Mouse (Mus musculus): ENCODE results near the gene Fbxo34. TPM values are rescaled to one million over a fixed set of nuclear protein-coding genes. Genes with fewer than 3 reads are reported as not detected.

Fbxo34 gene
- total RNA-seq, 2 experiments from 2014 or later = 11.2 to 20.7 TPM

DNA sequence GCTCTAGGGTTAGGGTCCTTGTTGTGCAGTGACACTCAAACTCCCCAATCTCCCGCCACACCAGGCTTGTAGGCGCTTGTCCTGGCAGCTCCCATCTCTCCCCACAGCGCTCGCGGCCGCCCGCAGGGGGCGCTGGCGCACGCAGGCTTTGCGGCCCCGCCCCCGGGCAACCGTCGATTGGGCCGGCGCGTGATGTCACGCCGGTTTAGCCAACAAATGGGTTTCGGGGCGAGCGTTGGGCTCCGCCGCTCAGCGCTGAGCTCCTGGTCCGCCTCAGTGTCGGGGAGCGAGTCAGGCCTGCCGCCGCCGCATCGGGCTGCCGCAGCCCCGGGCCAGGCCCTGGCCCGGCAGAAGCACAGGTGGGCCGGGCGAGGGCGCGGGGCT is 22.1 kb downstream of the Fbxo34 start:
- peak; percentile 93 for ATAC-seq (ENCODE audit: poor library complexity, severe bottlenecking)

DNA sequence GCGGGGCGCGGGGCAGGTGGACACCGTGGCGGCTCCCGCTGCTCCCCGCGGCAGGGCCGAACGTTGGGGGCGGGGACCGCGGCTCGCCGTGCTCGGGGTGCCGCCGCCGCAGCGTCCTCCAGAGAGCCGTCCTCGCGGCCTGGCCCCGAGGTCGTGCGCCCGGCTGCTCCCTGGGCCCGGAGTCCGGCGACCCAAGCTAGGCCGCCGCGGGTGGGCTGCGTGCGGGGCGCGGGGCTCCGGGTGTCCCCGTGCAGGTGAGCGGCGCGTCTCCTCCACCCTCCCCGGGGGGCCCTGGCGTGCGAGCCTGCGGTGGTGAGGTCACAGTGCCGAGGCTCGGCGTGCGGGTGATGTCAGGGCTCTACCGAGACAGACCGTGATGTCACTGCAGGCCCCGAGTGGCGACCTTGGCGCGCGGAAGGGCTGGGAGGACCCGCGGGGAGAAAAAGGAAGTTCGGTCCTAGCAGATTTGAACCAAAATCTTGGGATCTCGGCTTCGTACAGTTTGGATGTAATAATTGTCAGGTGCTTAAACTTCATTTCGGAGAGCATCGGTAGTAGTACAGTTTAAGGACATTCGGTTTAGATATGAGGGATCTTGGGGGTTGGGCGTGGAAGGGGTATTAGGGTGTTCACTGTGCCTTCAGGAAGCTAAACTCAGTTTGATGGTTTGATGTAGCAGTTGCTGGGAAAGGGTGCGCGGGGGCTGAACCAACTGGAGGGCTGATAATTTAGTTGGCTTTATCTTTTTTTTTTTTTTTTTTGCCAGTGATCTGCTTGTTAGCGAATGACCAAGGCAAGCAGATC is 22.7 kb downstream of the Fbxo34 start:
- peak; percentile 87 for ATAC-seq (ENCODE audit: poor library complexity, severe bottlenecking)

DNA sequence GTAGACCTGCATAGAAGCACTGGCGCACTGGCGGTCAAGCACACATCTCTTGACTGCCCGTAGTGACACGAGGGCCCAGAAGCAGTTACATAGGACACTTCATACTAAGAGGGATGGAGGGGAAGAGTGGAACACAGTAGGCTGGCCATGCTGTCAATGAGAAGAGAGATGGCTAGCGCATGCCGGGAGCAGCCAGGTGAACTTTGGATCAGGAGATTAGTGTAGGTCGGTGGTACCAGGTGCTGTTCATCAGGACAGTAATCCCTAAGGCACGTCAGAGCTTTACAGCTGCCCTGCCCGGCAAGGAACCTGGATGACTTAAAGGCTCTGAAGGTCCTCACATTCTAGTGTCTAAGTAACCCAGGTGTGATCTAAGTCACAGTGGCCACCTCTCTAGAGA is 23.7 kb downstream of the Fbxo34 start:
- no peak for ATAC-seq (ENCODE audit: poor library complexity, severe bottlenecking)

DNA sequence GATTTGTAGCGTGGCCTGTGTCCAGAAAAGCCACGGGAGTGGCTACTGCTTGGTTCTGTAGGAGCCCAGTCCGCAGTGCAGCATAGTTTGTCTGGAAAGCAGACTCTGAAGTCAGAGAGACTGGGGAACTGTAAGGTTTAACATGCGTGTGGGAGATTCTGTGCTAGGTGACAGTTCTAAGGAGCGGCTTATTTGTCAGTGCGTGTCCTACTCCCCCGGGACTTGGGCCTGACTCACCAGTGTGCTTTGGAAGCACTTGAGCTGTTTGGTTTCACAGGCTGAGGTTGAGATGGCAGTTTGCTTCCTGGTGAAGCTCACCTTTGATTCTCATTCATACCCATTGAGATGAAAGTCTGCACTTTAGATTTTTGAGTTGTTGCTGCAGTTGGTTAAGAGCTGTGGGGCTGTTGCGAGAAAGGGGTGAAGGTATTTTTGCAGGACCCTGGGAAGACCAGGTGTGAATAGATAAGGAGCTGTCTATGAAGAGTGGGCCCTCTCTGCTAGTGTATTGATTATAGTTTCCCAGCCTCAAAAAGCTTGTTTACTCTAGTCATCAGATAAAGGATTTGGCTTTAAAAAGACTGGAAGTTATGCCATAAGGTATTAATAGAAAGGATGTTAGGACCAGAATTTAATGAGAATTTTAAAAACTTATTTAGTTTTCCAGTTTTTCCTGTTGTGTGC is 24.5 kb downstream of the Fbxo34 start:
- ATAC-seq (ENCODE audit: poor library complexity, severe bottlenecking) = no peak

DNA sequence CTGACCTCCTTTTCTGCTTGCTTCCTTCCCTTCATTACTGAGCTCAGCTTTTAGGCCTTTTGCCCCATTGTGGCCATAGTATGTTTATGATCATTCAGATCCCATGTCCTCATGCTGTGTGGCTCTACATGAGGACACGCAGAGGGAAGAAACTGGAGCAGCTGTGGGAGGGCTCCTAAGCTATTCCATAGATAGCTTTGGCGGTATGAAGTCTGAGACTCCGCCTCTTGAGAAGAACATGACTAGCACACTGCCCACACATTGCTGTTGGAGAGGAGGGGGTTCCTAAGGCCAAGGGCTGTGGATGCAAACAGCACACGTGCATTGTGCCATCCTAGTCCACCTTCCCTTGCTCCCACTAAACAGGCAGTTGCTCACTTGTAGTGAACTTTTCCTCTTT is 26.0 kb downstream of the Fbxo34 start:
- ATAC-seq (ENCODE audit: poor library complexity, severe bottlenecking) = no peak

DNA sequence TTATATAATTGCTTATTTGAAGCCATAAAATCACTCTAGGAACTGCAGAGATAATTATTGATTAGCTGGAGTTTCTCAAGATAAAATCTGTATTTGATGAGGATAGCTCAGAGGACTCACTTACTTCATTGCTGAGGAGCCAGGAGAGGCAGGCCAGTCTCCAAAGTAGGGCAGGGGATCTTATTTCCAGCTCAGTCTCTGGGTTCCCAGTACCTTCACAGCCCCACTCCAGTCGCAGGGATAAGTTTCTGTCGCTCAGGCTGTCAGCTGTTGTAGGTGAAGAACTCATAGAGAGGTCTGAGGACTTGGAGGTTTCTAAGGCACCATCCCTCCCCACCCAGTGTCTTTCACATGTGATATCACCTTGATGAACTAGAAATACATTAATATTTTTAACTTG is 27.5 kb downstream of the Fbxo34 start:
- ATAC-seq (ENCODE audit: poor library complexity, severe bottlenecking) = no peak

DNA sequence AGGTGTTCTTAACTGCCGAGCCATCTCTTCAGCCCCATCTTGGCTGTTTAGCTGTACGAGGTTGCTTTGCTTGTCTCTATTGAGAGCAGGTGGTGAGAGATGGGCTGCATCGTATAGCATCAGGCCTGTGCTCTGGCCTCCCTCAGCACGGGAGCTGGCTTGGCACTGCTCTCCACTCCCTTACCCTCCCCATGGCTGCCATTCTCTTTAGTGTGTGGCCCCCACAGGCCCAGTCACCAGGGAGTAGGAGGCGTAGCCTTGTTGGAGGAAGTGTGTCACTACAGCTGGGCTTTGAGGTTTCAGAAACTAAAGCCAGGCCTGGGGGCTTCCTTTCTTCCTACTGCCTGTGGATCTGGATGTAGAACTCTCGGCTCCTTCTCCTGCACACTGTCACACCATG is 32.0 kb downstream of the Fbxo34 start:
- no peak for ATAC-seq (ENCODE audit: poor library complexity, severe bottlenecking)

DNA sequence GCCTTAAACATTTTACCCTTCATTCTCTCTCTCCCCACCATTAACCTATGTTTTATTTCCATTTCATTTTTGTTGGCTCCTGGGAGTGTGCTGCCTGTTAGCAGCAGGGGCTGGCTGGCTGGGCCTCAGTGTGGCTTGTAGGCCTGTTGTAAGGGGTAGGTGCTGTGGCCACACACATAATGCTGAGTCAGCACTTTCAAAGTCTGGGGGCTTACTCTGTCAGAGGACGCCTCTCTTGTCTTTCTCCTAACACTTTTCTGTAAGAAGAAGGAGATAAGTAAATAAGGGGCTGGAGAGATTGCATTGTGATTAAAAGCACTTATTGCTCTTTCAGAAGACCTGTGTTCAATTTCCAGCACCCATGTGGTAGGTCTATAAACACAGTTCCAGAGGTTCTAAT is 32.9 kb downstream of the Fbxo34 start:
- no peak for ATAC-seq (ENCODE audit: poor library complexity, severe bottlenecking)

DNA sequence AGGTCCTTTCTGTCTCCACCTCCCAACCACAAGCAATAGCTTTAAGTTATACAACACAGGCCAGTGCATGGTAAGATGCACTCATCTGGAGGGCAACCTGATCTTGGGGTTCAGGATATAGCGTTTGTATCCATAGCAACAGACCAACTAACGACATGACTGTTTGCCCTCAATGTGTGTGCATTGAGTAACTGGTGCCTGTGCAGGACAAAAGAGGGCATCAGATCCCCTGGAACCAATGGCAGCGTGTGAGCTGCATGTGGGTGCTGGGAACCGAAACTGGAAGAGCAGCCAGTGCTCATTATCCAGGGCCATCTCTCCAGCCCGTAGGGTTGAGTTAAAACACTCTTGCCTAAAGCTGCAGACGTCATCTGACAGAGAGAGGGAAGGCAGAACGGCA is 38.5 kb downstream of the Fbxo34 start:
- ATAC-seq (ENCODE audit: poor library complexity, severe bottlenecking) = no peak

DNA sequence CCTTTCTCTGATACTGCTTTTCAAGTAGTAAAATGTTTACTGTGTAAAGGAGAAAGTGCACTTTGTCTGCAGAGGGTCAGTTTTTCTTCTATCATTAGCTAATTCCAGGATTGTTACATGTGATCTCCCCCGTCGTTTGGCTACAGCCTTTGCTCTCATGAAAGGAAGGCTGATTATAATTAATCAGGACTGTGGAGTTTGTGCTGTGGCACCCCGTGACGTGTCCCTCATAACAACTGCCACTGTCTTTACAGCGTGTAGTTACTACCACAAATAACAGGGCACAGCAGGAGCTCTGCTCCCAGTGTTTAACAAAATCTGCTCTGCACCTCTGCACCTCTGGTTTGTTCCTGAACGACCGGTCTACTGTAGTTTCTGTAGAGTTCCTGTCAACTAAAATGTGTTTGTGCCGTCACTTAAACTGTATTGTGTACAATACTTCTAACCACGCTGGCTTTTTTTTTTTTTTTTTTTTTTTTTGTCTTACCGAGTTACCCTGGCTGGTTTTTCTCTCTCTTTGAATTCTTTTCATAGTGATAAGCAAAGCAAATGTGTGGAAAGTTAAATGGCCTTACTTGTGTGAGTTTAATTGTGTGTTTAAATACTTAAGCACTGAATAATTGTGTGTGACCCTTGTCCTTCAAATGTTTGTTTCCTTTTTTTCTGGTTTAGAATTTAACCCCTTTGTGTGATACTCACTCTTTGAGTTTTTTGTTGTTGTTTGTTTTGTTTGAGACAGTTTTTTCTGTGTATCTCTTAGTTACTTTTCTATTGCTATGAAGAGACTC is 39.3 kb downstream of the Fbxo34 start:
- no peak for ATAC-seq (ENCODE audit: poor library complexity, severe bottlenecking)

DNA sequence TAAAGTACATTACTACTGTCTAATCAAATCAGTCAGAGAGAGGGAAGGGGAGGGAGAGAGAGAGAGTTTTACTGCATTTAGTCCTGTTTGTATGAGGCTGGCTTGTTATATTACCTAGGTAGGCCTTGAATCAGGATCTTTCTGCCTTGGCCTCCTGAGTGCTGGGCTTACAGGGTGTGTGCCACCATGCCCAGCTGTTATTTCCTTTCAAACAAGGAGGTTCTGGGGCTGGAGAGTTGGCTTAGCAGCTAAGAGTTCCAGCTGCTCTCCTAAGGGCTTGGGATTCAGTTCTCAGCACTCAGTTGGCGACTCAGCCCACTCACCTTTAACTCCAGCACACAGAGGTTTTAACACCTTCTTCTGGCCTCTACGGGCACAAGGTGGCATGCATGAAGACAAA is 40.5 kb downstream of the Fbxo34 start:
- ATAC-seq (ENCODE audit: poor library complexity, severe bottlenecking) = no peak

DNA sequence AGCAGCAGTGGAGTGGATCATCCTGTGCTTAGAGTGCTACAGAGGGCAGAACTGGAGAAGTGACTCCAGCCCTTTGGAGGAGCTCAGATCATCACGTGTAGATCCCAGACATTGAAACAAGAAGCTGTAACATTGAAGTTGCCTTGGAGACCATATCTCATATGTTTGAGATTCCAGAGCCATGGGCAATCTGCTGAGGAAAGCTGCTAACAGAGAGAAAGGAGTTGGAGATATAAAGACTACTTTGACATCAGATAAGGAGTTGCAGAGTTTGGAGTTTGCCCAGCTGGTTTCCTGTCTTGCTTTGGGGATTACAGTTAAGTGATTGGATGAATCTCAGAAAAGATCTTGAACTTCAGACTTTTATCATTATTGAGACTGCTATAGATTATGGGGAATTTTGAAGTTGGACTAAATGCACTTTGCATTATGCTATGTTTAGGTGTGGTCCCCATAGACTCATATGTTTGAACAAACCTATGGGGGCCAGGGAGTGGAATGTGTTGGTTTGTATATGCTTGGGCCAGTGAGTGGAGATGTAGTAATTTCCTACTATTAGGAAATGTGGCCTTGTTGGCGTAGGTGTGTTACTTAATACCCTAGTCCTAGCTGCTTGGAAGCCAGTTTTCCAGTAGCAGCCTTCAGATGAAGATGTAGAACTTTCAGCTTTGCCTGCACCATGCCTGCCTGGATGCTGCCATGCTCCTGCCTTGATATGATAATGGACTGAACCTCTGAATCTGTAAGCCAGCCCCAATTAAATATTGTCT is 43.6 kb downstream of the Fbxo34 start:
- ATAC-seq (ENCODE audit: poor library complexity, severe bottlenecking) = peak; percentile 68

DNA sequence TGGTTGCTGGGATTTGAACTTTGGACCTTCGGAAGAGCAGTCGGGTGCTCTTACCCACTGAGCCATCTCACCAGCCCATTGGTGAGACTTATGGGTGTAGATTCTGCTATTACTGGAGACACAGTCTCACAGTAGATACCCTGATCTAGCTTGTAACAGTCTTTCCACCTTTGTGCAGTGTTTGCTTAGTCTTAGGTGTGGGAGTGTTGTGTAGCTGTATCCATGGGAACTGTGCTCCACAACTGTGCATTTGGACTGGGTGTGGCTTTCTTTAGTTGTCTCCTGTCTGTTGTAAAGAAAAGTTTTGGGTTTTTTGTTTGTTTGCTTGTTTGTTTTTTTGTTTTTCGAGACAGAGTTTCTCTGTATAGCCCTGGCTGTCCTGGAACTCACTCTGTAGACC is 45.7 kb downstream of the Fbxo34 start:
- ATAC-seq (ENCODE audit: poor library complexity, severe bottlenecking) = no peak

DNA sequence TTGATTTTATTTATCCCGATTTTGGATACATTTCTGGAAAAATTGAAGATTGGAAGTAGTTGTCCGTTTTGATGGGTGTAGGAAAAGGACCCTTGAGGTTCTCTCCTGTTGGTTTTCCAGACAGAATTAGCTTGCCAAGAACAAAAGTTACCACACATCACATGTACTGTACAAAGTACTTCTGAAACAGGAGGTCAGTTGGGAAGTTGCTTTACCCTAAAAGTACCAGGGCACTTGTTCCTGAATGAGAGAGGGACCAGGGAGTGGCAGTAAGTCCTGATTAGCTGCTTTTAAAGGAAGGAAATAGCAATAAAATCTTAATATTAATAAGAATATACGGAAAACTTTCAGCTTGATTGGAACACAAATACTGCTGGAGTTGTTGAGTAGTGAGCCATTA is 46.9 kb downstream of the Fbxo34 start:
- no peak for ATAC-seq (ENCODE audit: poor library complexity, severe bottlenecking)

DNA sequence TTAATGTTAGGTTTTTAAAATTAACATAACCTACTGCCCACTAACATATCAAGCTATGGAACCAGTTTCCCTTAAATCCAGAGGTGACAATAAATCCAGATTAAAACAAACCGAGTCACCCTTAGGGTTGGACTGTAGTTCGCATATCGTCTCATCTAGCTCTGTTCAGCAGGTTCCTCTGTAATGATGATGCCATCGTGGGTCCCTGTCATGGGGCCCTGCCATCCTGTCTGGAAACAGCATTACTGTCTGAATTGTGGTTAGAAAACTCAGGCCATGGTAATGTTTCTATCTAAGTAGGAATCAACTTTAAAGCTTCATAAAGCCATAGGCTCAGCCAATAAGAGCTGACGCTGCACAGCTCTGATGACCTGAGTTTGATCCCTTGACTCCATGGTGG is 48.4 kb downstream of the Fbxo34 start:
- ATAC-seq (ENCODE audit: poor library complexity, severe bottlenecking) = peak; percentile 57; the same call in 1 of the 2 replicates

DNA sequence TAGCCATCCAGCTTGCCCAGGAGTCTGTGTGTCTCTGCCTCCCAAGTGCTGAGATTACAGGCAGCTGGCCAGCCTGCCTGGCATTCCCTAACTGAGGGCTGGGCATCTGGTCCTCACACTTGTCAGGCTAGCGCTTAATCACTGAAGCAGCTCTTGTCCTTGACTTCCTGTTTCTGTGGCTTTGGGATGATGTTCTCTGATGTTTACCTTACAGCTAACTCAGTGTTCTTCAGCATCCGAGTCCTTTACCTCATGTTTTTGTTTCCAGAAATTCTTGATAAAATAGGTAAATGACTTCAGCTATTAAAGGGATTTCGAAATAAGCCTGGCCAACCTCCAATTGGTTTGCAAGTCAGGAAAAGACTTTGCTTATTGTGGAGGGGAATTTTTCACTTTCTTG is 53.8 kb downstream of the Fbxo34 start:
- no peak for ATAC-seq (ENCODE audit: poor library complexity, severe bottlenecking)

DNA sequence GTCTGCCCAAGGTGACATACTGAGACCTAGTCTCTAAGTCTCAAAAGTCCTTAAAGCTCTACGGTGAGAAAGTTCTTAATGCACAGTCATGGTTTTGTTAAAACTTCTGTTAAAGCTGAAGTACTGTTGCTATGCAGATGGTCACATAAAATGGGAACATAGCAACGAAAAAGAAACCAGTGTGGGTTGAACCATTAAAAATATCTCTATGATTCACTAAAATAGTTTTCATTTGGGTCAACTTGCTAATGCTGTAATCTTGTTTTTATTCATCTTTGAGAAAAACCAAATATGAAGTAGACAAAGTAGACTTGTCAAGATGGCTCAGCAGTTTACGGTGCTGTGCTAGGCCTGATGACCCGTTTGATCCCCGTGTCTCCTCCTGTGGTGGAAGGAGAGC is 56.5 kb downstream of the Fbxo34 start:
- no peak for ATAC-seq (ENCODE audit: poor library complexity, severe bottlenecking)

DNA sequence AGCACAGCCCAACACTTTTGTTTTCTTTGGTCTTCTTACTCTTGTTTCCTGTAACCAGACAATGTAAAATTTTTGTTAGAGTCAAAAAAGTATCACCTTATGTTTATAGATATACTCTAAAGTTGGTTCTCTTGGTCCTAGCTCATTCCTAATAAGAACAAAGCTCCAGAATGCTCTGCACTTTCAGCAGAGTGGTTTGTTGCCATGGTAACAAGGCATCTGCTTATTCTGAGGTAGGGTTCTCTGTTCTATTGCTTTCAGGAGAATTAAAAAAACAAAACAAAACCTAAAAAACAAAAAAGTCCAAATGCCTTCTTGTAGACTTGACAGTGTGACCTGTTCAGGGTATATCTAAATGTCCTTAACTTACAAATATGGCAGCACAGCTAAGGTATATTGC is 57.8 kb downstream of the Fbxo34 start:
- ATAC-seq (ENCODE audit: poor library complexity, severe bottlenecking) = no peak

DNA sequence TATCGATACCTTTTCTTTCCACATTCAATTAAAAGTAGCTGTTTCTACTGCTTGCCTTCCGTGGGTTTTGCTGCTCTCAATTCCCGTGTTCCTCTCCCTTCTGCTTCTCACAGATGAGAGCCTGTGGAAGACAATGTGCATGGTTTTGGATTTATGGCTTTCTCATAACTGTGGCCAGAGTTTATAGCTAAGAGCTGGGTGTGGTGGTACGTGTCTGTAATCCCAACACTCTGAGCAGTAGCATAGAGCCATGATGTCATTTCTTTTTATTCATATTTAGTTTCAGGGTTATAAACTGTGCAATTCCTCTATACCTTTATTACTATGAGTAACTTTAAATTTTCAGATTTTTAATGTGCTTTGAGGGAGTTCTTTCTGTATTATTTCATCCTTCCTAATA is 60.0 kb downstream of the Fbxo34 start:
- ATAC-seq (ENCODE audit: poor library complexity, severe bottlenecking) = no peak

DNA sequence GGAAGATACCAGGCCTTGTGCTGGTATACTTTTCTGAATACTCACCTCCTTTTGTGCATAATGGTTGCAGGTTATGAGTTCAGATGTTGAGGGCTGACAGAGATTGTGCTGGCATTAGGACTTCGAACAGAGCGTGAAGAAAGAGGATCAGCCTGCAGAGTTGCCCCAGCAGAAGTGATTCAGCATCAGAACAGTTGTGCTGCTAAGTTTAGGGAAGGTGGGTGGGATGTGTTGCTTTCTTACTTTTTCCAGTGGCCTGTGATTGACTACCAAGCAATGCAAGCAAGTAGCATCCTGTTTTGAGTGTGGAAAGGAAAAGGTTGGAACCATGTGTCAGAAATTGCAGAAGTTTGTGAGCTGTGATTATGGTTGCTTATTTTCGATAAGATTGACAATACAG is 63.4 kb downstream of the Fbxo34 start:
- ATAC-seq (ENCODE audit: poor library complexity, severe bottlenecking) = peak; percentile 37

DNA sequence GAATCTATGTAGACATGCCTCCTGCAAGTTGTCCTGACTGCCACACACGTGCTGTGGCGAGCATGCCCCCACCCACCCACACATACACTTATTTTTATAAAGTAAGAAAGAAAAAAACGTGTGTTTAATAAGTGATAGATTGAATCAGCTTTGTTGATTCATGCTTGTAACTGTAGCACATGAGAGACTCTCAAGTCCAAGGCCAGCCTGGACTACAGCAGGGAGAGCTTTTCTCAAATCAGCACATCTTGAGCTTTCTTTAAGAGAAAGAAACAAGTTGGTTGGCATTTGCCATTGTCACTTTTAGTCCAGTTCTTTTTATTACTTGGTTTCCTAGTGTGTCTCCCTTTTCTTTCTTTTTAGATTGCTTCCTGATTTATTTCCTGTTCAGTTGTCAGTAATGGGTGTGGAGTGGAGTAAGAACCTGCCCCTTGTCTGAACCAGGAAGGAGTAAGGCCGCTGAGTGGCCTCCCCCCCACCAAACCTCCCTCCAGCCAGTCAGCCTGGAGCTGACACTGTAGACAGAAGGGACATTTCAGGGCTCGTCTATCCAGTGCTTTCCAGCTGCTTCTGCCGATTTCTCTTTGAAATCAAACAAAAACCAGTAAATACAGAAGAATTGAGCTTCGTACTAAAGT is 64.7 kb downstream of the Fbxo34 start:
- peak; percentile 84 for ATAC-seq (ENCODE audit: poor library complexity, severe bottlenecking)

All from megakaryocyte, adult 5-6 weeks (primary cell).